Mouse (Mus musculus) megakaryocyte-erythroid progenitor cell, adult 5-6 weeks (primary cell): ENCODE data around the gene Fbxl16. TPM values are rescaled to one million over a fixed set of nuclear protein-coding genes. Genes with fewer than 3 reads are reported as not detected.

ENCODE experiments used
- ATAC-seq: replicated peaks from 2 replicates; pipeline ENCODE4 v1.8.0; 2016; ENCODE audit warnings: mild to moderate bottlenecking, inconsistent platforms; ENCODE audit not compliant: severe bottlenecking, poor library complexity, low FRiP score, low TSS enrichment
- total RNA-seq, 2 experiments: library from RNA; stranded (forward) in 1 of 2; stranded (reverse) in 1 of 2; fragments of 200-1000, 215-1000 nt in 1 of 2; fragments of >200 nt in 1 of 2; fragmentation: Nextera tagmentation in 1 of 2; gene quantifications; 2 replicates each; pipeline ENCODE4 v1.2.3; 2014 to 2017

The Fbxl16 gene
- total RNA-seq, 2 experiments from 2014 or later: 0.26 TPM; not detected in 1

DNA sequence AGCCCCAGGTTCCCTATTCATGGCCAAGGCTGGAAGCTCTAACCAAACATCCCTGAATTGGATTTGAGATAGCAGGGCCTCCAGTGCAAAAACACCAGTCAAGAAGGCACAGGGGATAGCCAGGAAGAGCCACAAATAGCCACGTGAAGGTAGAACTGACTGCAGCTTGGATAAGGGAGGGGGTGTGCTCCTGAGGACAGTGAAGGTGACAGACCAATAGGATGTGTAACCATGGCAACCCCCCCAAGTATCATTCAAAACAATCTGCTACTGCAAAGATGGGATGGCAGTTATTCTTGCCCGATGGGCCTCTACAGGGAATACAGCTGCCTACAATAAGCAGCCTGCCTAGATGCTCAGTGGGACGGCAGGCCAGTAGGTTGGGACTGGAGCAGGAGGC, 28.6 kb downstream of the Fbxl16 start:
- no peak for ATAC-seq

DNA sequence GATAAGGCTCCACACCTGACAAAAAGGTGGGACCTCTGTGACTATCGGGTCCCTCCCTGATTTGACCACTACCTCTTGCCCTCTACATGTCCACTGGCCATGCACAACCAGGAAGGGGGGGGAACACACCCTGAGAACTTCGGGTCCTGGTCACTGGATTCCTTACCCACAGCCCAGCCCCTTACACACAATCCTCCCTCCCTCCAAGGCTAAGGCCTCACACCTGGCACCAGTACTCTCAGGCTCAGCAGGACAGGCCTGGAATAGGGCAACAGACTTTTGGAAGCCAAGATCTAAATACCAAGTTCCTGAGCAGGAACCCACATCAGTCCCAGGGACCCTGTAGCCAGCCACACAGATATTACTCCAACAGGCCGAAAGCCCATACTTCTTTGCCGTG, 30.0 kb downstream of the Fbxl16 start:
- ATAC-seq: no peak

DNA sequence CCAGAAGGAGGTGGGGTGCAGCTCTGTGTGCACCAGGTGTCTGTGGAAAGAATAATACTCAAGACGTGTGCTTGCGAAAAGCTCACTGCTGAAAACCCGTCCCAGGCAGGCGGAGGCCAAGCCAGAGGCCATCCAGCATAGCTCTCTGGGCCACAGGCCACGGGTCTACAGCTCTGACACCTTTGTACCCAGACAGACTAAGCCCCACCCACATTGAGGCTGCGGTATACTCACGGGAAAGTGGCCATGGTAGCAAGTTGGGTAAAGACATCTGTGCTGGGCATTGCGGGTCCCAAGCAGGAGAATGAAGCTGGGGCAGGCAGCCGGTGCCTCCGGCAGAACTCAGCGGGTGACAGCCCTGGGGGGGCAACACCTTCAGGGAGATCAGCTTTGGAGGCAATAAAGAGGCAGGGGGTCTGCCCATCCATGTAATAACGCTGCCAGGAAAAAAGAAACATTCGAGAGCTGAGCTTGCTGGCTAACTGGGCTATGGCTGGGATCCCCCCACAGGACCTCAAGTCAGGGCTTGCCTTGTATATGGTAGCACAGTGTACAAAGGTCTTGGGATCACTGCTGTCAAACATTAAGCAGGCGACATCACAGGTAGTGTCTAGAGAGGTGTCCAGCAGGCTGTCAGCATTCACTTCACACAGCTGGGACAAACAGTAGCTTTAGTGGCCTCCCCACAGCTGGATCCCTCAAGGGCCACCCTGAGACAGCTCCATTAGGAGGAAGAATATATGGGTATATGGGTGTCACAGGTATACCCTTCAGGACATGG, 30.8 kb downstream of the Fbxl16 start:
- ATAC-seq: no peak

GRCm38 (mm10) chr17:25840519-25840918, 31.6 kb downstream of the Fbxl16 start:
- ATAC-seq: no peak

DNA sequence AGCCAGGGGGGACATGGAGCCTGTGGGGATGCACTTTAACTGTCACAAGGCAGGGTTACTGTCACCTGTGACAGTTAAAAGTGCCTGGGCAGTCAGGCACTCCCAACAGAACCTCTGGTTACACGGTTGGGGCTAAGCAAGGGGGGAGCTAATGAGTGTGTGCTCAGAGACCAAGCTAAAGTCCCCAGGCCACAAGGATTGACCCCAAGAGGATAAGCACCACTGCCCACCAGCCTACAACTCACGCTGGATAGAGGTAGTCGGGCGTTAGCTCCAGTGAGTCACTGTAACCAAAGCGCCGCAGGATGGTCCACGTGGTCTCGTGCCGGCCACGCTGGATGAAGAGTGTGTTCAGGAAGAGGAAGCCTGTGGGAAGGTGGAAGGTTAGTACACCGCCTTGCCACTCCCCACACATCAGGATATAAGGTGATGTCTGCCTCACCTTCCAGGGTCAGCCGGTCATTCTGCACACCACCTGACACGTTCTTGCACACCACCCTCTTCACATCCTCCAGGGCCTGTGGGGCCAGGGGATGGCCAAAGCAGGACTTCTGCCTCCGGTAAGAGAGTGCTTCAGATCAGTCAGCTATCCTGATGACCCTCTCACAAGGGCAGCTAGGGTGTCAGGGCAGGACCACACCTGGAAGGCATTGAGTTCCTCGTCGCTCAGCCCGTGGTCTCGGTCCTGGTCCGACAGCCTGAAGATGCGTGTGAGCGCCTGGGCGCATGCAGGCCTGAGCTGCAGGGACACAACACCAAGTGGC, 32.4 kb downstream of the Fbxl16 start, which contains the start of gene Gm20683:
Gm20683 (minus strand) TSS at position 647 of the 764 bp plus-strand sequence.
- no peak for ATAC-seq

GRCm38 (mm10) chr17:25842509-25842908, 33.6 kb downstream of the Fbxl16 start:
- no peak for ATAC-seq

- ATAC-seq: no peak
Measured at GRCm38 (mm10) chr17:25843122-25843521, 34.2 kb downstream of the Fbxl16 start.

DNA sequence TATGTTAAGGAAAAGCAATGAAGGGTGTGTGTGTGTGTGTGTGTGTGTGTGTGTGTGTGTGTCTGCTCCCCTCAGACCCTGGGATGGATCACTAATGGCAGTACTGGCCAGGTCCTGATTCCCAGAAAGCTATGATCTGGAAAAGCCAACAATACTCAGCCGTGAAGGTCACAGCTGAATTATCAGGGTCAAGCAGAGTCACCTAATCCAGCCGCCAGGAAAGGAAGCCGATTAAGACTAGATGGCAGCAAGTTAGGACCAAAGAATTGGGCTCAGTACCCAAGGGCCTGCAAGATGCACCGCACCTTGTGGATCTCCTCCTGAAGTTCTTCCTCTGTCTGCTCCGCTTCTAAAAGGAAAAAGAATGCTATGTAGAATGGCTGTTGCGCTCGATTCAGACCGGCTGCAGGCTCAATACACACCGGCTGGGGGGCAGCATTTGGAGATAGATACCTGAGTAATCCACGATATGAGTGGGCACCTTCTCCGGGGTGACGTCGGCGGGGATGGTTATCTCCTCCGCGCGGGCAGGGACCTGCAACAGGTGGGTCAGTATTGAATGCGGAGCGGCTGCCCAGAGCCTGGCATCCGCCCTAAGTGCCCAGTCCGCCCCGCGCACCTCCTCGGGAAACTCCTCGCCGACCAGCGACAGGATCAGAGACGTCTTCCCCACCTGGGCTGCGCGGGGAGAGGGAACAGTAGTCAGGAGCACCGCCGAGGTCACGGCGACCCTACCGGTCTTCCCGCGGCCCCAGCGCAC, 34.9 kb downstream of the Fbxl16 start:
- 0 out of 2 replicates have a peak, but pooled peaks have one; percentile 11 for ATAC-seq

DNA sequence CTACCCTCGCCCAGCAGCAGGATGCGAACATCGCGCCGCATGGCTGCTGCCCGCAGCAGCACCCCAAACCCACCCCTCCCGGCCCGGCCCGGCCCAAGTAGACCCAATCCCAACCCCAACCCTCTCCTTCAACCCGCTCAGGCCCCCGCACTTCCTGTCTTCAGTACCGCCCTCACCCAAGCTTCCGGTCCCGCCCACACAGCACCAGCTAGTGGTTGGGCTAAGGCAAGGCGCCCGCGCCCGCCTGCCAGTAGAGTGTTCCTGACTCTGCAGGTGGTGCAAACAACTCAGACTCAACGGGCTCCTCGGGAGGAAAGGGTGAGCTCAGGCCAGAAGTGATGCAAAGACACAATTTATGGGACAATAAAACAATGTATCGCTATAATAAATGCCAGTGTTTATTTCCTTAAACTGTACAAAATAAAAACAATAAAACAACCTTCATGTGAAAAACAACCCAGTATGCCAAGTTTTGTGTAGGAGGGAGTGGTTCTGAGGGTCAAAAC, 35.6 kb downstream of the Fbxl16 start, which contains the start of gene Rhot2:
Rhot2 (minus strand) TSS at position 456 of the 506 bp plus-strand sequence.
- peak; percentile 90 for ATAC-seq

- no peak for ATAC-seq
Measured at GRCm38 (mm10) chr17:25860229-25860628, 51.3 kb downstream of the Fbxl16 start.

- peak; percentile 93 for ATAC-seq
Measured at GRCm38 (mm10) chr17:25860832-25861703, 52.2 kb downstream of the Fbxl16 start, which contains the start of gene Wdr90. TSS of gene Wdr90 (minus strand) at chr17:25861501.

DNA sequence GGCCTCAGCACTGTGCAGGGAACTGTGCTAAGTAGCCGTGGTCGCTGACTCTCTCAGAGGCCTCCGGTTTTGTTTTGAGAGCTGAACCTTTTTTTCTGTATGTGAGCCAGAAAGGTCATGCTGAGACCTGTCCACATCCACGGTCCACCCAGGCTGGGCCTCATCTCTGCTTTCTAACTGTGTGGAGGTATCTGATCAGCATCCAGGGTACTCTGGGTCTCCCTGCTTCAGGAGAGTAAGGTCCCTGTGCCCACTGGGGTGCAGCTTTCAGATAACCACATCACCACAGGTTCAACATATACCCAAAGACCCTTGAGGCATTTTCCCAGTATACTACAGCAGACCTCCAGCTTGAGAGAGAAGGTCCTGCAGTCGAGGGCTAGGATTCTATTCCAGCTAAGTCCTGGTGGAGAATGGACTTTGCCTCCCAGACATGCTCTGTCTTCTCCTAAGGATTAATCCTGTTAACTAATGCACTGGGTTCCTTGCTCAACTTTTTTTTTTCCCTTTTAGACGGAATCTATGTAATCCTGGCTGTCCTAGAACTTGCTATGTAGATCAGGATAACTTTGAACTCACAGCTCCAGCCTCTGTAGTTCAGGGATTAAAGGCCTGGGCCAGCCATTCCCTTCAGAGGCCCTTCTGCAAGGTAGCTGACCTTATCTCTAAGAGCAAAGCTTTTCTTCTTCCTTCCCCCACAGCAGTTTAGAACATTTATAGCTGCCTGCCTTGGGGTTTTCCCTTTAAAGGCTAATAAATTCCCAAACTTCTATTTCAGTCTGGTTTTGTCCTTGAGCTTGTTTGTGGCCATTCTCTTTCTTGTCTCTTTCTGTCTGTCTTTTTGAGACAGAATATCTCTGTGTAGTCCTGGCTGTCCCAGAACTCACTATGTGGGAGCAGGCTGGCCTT, 53.1 kb downstream of the Fbxl16 start:
- ATAC-seq: no peak

DNA sequence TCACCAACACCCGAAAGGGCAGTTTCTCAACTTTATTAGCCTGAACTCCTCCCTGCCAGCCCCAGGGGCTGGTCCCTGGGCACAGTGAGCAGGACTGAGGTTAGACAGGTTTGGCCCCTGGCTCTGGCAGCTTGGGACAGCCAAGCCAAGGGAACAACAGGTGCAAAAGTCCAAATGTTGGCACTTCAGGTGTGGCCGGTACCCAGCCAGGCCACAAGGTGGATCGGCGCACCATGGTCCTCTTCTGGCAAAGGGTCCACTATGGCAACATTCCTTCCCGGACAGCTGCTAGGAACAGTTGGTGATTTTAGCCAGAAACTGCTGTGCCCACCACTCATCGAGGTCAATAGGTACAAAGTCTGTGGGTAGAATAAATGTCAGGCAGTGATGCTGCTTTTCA, 54.8 kb downstream of the Fbxl16 start:
- ATAC-seq: no peak

GRCm38 (mm10) chr17:25864311-25864710, 55.4 kb downstream of the Fbxl16 start:
- no peak for ATAC-seq

- ATAC-seq: no peak
Measured at GRCm38 (mm10) chr17:25865288-25865687, 56.4 kb downstream of the Fbxl16 start.

DNA sequence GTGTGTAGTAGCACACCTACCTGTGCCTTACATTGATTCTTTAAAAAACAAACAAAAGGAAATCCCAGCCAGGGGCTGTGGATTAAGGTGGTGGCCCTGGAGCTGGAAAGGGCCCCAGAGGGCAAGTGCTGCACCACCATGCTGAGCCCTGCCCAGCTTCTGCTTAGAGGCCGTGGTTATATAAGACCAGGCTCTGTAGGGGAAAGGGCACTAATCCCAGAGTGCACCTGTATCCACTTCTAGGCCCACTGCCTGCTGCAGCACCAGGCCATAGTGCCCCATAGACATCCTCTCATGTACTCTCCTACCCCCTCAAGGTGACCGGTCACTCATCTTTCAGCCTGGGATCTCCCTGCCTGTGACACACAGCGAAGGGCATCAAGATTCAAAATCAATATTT, 57.3 kb downstream of the Fbxl16 start:
- ATAC-seq: no peak

DNA sequence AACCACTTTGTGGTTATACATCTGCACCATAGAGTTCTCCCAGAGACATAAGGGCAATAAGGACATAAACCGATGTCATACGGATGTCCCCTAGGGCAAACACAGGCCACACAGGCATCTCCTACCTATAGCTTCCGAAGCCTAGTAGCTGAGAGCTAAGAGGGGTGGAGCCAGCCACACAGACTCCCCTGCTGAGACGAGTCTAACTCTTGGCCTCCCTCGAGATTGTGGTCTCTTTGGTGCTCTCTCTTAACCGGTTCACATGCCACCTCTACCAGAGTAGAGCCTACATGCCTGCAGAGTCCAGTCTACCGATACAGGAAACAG, 58.6 kb downstream of the Fbxl16 start:
- ATAC-seq: peak; percentile 42; the same call in 1 of the 2 replicates
